Mouse (Mus musculus): ENCODE data around the gene Trim7. TPM values are rescaled to one million over a fixed set of nuclear protein-coding genes. Genes with fewer than 3 reads are reported as not detected.

Gene Trim7
- total and polyA plus RNA-seq, 3 experiments, result 0.81 to 1.3 TPM; not detected in 1

DNA sequence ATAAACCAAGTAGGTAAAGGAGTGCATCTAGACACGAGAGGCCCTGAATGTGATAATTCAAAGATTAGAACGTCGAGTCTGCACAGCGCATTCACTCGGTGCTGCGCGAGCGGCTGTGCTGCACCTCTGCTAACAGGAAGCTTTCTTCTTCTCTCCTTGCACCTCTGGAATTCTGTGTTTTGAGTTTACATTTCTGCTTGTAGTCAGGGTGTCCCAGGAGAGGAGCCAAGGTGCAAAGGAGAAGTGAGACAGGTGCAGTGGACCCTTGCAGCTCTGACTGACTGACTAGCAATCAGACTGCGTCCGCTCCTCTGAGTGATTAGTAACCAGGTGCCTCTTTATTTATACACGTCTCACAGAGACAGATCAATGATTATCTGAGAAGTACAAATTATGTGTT, 17.3 kb downstream of the Trim7 start:
- Histone ChIP-seq H3K27ac (ENCODE audit: control insufficient read depth, low read depth, low read length) (no peak overlapping the region), H3K79me2 (ENCODE audit: control insufficient read depth, insufficient read depth, low read length, poor library complexity) (no peaks in the 10 kb centered on the region), H3K9ac (ENCODE audit: control insufficient read depth, low read depth, low read length, poor library complexity, severe bottlenecking) (no peak overlapping the region), H3K9me3 (replicated peaks; ENCODE audit: insufficient read depth, low read length) (no peaks in the 10 kb centered on the region), H3K4me1 (ENCODE audit: control insufficient read depth in 1 of 2, insufficient read depth in 2 of 2, low read length in 2 of 2) (0 out of 4 replicates have a peak, but pooled peaks cover 0 to 6% of the 10 kb centered on the region in 2 experiments), H3K4me3 (ENCODE audit: control insufficient read depth in 1 of 2, insufficient read depth in 1 of 2, low read depth in 2 of 2, low read length in 2 of 2) (no peak overlapping the region), H3K27me3 (ENCODE audit: control insufficient read depth in 1 of 2, insufficient read depth in 2 of 2, low read length in 2 of 2) (no peaks in the 10 kb centered on the region), H3K36me3 (ENCODE audit: control insufficient read depth in 1 of 2, insufficient read depth in 2 of 2, low read length in 2 of 2) (no peaks in the 10 kb centered on the region; a peak in 1 of 4 replicates)
- DNase-seq (ENCODE audit: low read depth, low spot score), result no peak
- TF ChIP-seq POLR2AphosphoS5 (IDR thresholded peaks at IDR 0.05; ENCODE audit: borderline replicate concordance, low read depth, low read length) (no peak), NRF1 (IDR thresholded peaks at IDR 0.05; ENCODE audit: insufficient read depth, low read depth, low read length, poor library complexity, severe bottlenecking) (no peak), ZKSCAN1 (IDR thresholded peaks at IDR 0.05; ENCODE audit: low read depth, low read length) (no peak)

DNA sequence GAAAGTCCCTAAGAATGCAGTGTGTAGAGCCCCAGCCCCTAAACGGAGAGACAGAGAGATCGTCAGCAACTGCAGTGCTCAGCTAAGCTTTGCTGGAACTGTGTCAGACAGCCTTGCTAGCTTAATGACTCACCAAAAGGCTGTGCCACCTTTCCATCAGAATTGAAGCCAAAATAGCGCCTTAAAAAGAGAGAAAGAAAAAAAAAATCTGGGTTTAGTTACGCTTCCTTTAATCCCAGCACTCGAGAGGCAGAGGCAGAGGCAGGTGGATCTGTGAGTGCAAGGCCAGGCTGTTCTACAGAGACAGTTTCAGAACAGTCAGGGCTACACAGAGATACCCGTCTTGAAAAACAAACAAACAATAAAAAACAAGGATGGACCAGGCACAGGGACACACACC, 18.4 kb downstream of the Trim7 start:
- no peaks in the 10 kb centered on the region for H3K4me1 ChIP-seq (ENCODE audit: control insufficient read depth in 1 of 2, insufficient read depth in 2 of 2, low read length in 2 of 2)
- no peaks in the 10 kb centered on the region for H3K27me3 ChIP-seq (ENCODE audit: control insufficient read depth in 1 of 2, insufficient read depth in 2 of 2, low read length in 2 of 2)
- DNase-seq (ENCODE audit: low read depth, low spot score), result no peak

GRCm38 (mm10) chr11:48845244-48845815, 19.4 kb downstream of the Trim7 start:
- Histone ChIP-seq H3K4me3 (ENCODE audit: control insufficient read depth in 1 of 2, insufficient read depth in 1 of 2, low read depth in 2 of 2, low read length in 2 of 2) (no peak overlapping the region), H3K9me3 (replicated peaks; ENCODE audit: insufficient read depth, low read length) (no peaks in the 10 kb centered on the region), H3K9ac (ENCODE audit: control insufficient read depth, low read depth, low read length, poor library complexity, severe bottlenecking) (no peak overlapping the region), H3K79me2 (ENCODE audit: control insufficient read depth, insufficient read depth, low read length, poor library complexity) (no peaks in the 10 kb centered on the region), H3K27ac (ENCODE audit: control insufficient read depth, low read depth, low read length) (no peak overlapping the region), H3K27me3 (ENCODE audit: control insufficient read depth in 1 of 2, insufficient read depth in 2 of 2, low read length in 2 of 2) (no peaks in the 10 kb centered on the region), H3K4me1 (ENCODE audit: control insufficient read depth in 1 of 2, insufficient read depth in 2 of 2, low read length in 2 of 2) (no peaks in the 10 kb centered on the region), H3K36me3 (ENCODE audit: control insufficient read depth in 1 of 2, insufficient read depth in 2 of 2, low read length in 2 of 2) (no peaks in the 10 kb centered on the region)
- TF ChIP-seq ZMIZ1 (IDR thresholded peaks at IDR 0.05; ENCODE audit: low read depth, low read length) (no peak), MXI1 (IDR thresholded peaks at IDR 0.05; ENCODE audit: low read depth, low read length) (no peak), MYC (IDR thresholded peaks at IDR 0.05; ENCODE audit: low read depth, low read length) (no peak), ELF1 (IDR thresholded peaks at IDR 0.05; ENCODE audit: low read depth, low read length) (no peak), E2F4 (IDR thresholded peaks at IDR 0.05; ENCODE audit: borderline replicate concordance, low read depth, low read length) (no peak), JUND (IDR thresholded peaks at IDR 0.05; ENCODE audit: low read depth, low read length) (no peak), GABPA (IDR thresholded peaks at IDR 0.05; ENCODE audit: low read depth, low read length) (no peak), SIN3A (IDR thresholded peaks at IDR 0.05; ENCODE audit: low read length) (no peak), EP300 (IDR thresholded peaks at IDR 0.05; ENCODE audit: low read depth in 1 of 2, low read length in 2 of 2) (no peak), BHLHE40 (IDR thresholded peaks at IDR 0.05; ENCODE audit: borderline replicate concordance, low read depth, low read length) (no peak), RCOR1 (IDR thresholded peaks at IDR 0.05; ENCODE audit: low read depth, low read length) (no peak), CHD1 (IDR thresholded peaks at IDR 0.05; ENCODE audit: low read depth, low read length) (no peak), TAL1 (IDR thresholded peaks at IDR 0.05; ENCODE audit: low read length) (no peak), ZNF384 (IDR thresholded peaks at IDR 0.05; ENCODE audit: low read depth, low read length) (no peak)
- DNase-seq (ENCODE audit: low read depth, low spot score), result no peak

More for the DNA sequence above, 18.4 kb downstream of the Trim7 start:
- Histone ChIP-seq H3K9me3 (replicated peaks; ENCODE audit: insufficient read depth, low read length) (no peaks in the 10 kb centered on the region), H3K9ac (ENCODE audit: control insufficient read depth, low read depth, low read length, poor library complexity, severe bottlenecking) (no peak overlapping the region), H3K27ac (ENCODE audit: control insufficient read depth, low read depth, low read length) (no peak overlapping the region), H3K79me2 (ENCODE audit: control insufficient read depth, insufficient read depth, low read length, poor library complexity) (no peaks in the 10 kb centered on the region), H3K4me3 (ENCODE audit: control insufficient read depth in 1 of 2, insufficient read depth in 1 of 2, low read depth in 2 of 2, low read length in 2 of 2) (no peak overlapping the region), H3K36me3 (ENCODE audit: control insufficient read depth in 1 of 2, insufficient read depth in 2 of 2, low read length in 2 of 2) (no peaks in the 10 kb centered on the region; a peak in 1 of 4 replicates)
- TF ChIP-seq GABPA (IDR thresholded peaks at IDR 0.05; ENCODE audit: low read depth, low read length) (no peak), USF2 (IDR thresholded peaks at IDR 0.05; ENCODE audit: borderline replicate concordance in 1 of 2, insufficient read depth in 1 of 2, low read depth in 1 of 2, low read length in 2 of 2) (no peak)
